ENCODE assay signal across 8 mouse cellular contexts in genomic region chrX:168795859-168796848, GRCm38 (mm10). TPM values are rescaled to one million over a fixed set of nuclear protein-coding genes. Genes with fewer than 3 reads are reported as not detected.
DNase-seq lines count a peak whose midpoint lies in the region; ATAC-seq lines count a peak whose summit lies in the region.

No protein-coding gene starts in this region.

- DNase-seq in neural tube, embryonic 11.5 days (ENCODE audit: low spot score): peak; percentile 38
- no peak for DNase-seq in neural tube, embryonic 10.5 days (ENCODE audit: extremely low spot score, low spot score)
- DNase-seq in embryonic facial prominence, embryonic 10.5 days (ENCODE audit: low spot score): peak; percentile 49
- DNase-seq in kidney, postnatal 10 days: peak; percentile 19
- DNase-seq in mesoderm, embryonic 11.5 days (ENCODE audit: low read depth, low spot score): peak; percentile 19
- DNase-seq in yolk sac, embryonic 10.5 days (ENCODE audit: low spot score): peak; percentile 6
- DNase-seq in thymus, postnatal 25 days: no peak

- no peaks in the 10 kb centered on the region for H3K4me1 ChIP-seq in neural tube, embryonic 11.5 days (ENCODE audit: control insufficient read depth, insufficient read depth, low read length)
- H3K4me1 ChIP-seq in embryonic facial prominence, embryonic 10.5 days: 0 out of 2 replicates have a peak, but pooled peaks cover 4% of the 10 kb centered on the region
- H3K4me1 ChIP-seq in heart, embryonic 13.5 days: 0 out of 2 replicates have a peak, but pooled peaks cover 4% of the 10 kb centered on the region

- no peak overlapping the region for H3K9ac ChIP-seq in neural tube, embryonic 11.5 days (ENCODE audit: low read length)
- H3K9ac ChIP-seq in heart, embryonic 13.5 days: peak overlapping the region; percentile 84

- WGBS in neural tube, embryonic 11.5 days: 25% methylated on average over 54 of the region's 55 CpGs
- 20% methylated on average over 55 of the region's 55 CpGs for WGBS in embryonic facial prominence, embryonic 10.5 days
- 10% methylated on average over 55 of the region's 55 CpGs for WGBS in heart, embryonic 13.5 days

- no peaks in the 10 kb centered on the region for H3K36me3 ChIP-seq in neural tube, embryonic 11.5 days (ENCODE audit: control insufficient read depth, insufficient read depth, low read length)
- H3K36me3 ChIP-seq in embryonic facial prominence, embryonic 10.5 days (replicated peaks): no peaks in the 10 kb centered on the region
- no peaks in the 10 kb centered on the region for H3K36me3 ChIP-seq in heart, embryonic 13.5 days

- H3K4me2 ChIP-seq in neural tube, embryonic 11.5 days (ENCODE audit: low read depth): peak overlapping the region; percentile 63
- H3K4me2 ChIP-seq in heart, embryonic 13.5 days: peak overlapping the region; percentile 77

- no peaks in the 10 kb centered on the region for H3K9me3 ChIP-seq in neural tube, embryonic 11.5 days (ENCODE audit: control insufficient read depth, low read length)
- no peaks in the 10 kb centered on the region for H3K9me3 ChIP-seq in embryonic facial prominence, embryonic 10.5 days
- H3K9me3 ChIP-seq in heart, embryonic 13.5 days: no peaks in the 10 kb centered on the region

- peak overlapping the region; percentile 33 for H3K4me3 ChIP-seq in neural tube, embryonic 11.5 days (ENCODE audit: low read depth, low read length)
- peak overlapping the region; percentile 58 for H3K4me3 ChIP-seq in embryonic facial prominence, embryonic 10.5 days
- peak overlapping the region; percentile 65 for H3K4me3 ChIP-seq in heart, embryonic 13.5 days

- ATAC-seq in neural tube, embryonic 11.5 days (ENCODE audit: insufficient read depth, low FRiP score, low TSS enrichment): peak; percentile 43; the same call in 1 of the 2 replicates
- 0 out of 2 replicates have a peak, but pooled peaks have one; percentile 37 for ATAC-seq in heart, embryonic 13.5 days (ENCODE audit: extremely low read depth, insufficient number of reproducible peaks, low FRiP score, low TSS enrichment)

- peaks cover 22% of the 10 kb centered on the region for H3K27me3 ChIP-seq in neural tube, embryonic 11.5 days (ENCODE audit: control insufficient read depth, insufficient read depth, low read length)
- peaks cover 92% of the 10 kb centered on the region for H3K27me3 ChIP-seq in embryonic facial prominence, embryonic 10.5 days (replicated peaks; ENCODE audit: low read depth, poor library complexity, severe bottlenecking)
- peaks cover 19% of the 10 kb centered on the region for H3K27me3 ChIP-seq in heart, embryonic 13.5 days (replicated peaks)

- H3K27ac ChIP-seq in neural tube, embryonic 11.5 days (ENCODE audit: low read depth, low read length): no peak overlapping the region
- H3K27ac ChIP-seq in embryonic facial prominence, embryonic 10.5 days (replicated peaks): no peak overlapping the region
- peak overlapping the region; percentile 87 for H3K27ac ChIP-seq in heart, embryonic 13.5 days (replicated peaks)

RNA-seq across cellular contexts. Expression of gene Arhgap6, which starts 1.3 kb away (rescaled TPM):
- polyA plus RNA-seq in neural tube, embryonic 11.5 days (2014; fragmentation: Nextera tagmentation; extraction: Ambion mirVana): 1.8 TPM in 2 replicates
- 0.78 and 0.91 TPM in 2 replicates for polyA plus RNA-seq in embryonic facial prominence, embryonic 10.5 days (2016; fragmentation: Nextera tagmentation; extraction: Ambion mirVana)
- 8.6 and 9.9 TPM in 2 replicates for polyA plus RNA-seq in heart, embryonic 13.5 days (2015; fragmentation: Nextera tagmentation; extraction: Ambion mirVana)

Comparison
In these comparisons a context has a peak if more than half of its experiments do, and no peak if none do; other contexts are left out.
1. DNase-seq: peak in neural tube, embryonic 11.5 days (single experiment), embryonic facial prominence, embryonic 10.5 days (single experiment), kidney, postnatal 10 days (single experiment), mesoderm, embryonic 11.5 days (single experiment) and yolk sac, embryonic 10.5 days (single experiment); none in neural tube, embryonic 10.5 days (single experiment) and thymus, postnatal 25 days (single experiment).
2. Peak in every context shown above with its lines, with median percentiles within 50 percentile points of each other: H3K4me3 ChIP-seq.